Mouse (Mus musculus): ENCODE results near the gene Ank2. TPM values are rescaled to one million over a fixed set of nuclear protein-coding genes. Genes with fewer than 3 reads are reported as not detected.

Ank2 gene
- polyA plus RNA-seq, 1 experiment from 2014 or later, result 5.1 TPM

DNA sequence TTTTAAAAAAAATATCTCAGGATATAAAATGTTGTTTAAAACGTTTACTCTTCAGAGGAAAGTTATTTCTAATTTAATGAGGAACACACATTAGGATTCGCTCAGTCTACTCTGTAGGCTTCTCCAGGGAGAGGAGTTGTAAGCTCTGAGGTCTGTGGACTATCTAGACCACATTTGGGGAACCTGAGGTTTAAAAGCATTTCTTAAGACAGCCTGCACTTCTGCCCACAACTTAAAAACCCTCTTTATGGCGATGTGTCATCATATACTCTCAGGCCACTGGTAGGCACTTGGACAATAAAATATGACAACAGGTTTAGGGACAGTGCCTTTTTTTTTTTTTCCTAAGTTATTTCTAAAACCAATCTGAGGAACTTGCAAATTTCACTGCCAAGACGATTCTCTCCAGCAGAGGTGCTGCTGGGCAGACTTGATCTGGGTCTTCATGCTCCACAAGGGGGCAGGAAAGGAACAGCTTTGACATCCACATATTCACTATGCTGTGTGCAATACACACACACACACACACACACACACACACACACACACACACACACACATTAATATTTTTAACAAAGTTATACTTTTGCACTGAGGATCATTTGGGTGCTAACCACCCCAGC is 567.2 kb downstream of the Ank2 start:
- Histone ChIP-seq H3K27me3 (ENCODE audit: insufficient read depth, low read length) (no peaks in the 10 kb centered on the region), H3K36me3 (replicated peaks; ENCODE audit: insufficient read depth, low read length) (0 out of 2 replicates have a peak, but pooled peaks cover 3% of the 10 kb centered on the region), H3K9me3 (ENCODE audit: low read length) (no peaks in the 10 kb centered on the region), H3K4me3 (ENCODE audit: low read depth, low read length) (no peak overlapping the region), H3K27ac (ENCODE audit: low read depth) (no peak overlapping the region), H3K4me2 (ENCODE audit: low read depth, low read length) (no peak overlapping the region), H3K4me1 (ENCODE audit: insufficient read depth) (no peaks in the 10 kb centered on the region), H3K9ac (replicated peaks) (no peak overlapping the region)
- 0 out of 2 replicates have a peak, but pooled peaks have one; percentile 35 for ATAC-seq
- no peak for DNase-seq
- TF ChIP-seq CTCF (IDR thresholded peaks at IDR 0.05; ENCODE audit: low read depth) (peak; percentile 61), EP300 (IDR thresholded peaks at IDR 0.05; ENCODE audit: low read depth) (no peak)
- 43% methylated on average over 4 of the region's 4 CpGs for WGBS (ENCODE audit: insufficient replicate concordance)

DNA sequence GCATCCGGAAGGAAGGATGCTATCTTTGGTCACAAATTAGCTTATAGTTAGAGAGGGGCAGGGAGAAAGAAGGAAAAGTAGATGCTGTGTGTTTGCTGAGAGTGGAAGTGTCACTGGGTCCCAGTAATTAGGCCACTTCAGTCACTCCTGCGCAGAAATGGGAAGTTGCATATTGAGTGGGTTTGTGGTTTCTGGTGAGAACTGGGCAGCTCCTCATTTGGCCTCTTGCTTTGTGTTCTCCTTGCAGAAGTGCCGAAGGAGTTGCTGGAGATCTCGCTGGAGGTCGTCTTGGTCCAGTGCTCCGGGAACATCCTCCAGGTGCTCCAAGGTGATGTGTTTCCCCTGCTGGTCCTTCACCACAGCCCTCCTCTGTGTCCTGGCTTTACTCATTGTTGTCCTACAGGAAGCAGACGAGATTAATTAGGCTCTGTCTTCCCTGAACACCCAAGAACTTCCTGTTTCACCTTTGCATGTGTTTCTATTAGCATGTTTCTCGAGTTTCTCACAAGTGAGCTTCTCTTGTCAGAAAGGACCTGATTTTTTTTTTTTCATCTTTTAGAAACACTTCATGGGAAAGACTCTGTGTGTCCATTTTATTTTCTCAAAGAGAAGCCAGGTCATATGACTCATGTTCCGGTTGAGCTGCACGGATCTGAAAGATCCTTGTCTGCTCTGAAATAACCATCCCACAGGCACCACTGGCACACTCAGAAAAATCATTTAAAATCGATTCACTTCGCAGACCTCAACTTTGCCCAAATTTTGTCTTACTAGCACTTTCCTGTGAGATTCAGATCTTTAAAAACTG is 575.4 kb downstream of the Ank2 start:
- 39% methylated on average over 12 of the region's 12 CpGs for WGBS (ENCODE audit: insufficient replicate concordance)
- peak overlapping the region; percentile 50 for H3K4me2 ChIP-seq (ENCODE audit: low read depth, low read length)
- H3K9ac ChIP-seq (replicated peaks), result no peak overlapping the region
- ATAC-seq, result no peak
- no peaks in the 10 kb centered on the region for H3K27me3 ChIP-seq (ENCODE audit: insufficient read depth, low read length)
- H3K36me3 ChIP-seq (replicated peaks; ENCODE audit: insufficient read depth, low read length), result no peaks in the 10 kb centered on the region; the same call in 1 of the 2 replicates
- no peak overlapping the region for H3K4me3 ChIP-seq (ENCODE audit: low read depth, low read length)
- TF ChIP-seq EP300 (IDR thresholded peaks at IDR 0.05; ENCODE audit: low read depth), result no peak
- TF ChIP-seq CTCF (IDR thresholded peaks at IDR 0.05; ENCODE audit: low read depth), result no peak
- H3K4me1 ChIP-seq (ENCODE audit: insufficient read depth), result no peaks in the 10 kb centered on the region
- H3K9me3 ChIP-seq (ENCODE audit: low read length), result no peaks in the 10 kb centered on the region
- DNase-seq, result no peak
- no peak overlapping the region for H3K27ac ChIP-seq (ENCODE audit: low read depth)

DNA sequence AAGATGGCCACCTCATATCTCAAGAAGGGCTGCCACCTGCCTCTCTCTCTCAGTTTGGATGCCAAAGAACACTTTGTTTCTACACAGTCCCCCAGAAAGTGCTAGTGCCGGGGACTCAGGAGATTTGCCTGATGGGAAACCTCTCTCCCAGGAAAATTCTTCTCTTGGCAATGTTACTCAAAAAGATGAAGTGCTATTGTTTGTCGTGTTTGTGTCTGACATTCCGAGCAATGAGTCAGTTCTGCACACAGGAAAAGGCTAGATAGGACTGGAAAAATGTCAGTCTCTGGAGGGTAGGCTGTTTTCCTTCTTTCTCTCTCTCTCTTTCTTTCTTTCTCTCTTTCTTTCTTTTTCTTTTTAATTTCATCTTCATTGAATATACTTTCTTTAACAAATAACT is 577.2 kb downstream of the Ank2 start:
- no peak overlapping the region for H3K4me2 ChIP-seq (ENCODE audit: low read depth, low read length)
- no peaks in the 10 kb centered on the region for H3K27me3 ChIP-seq (ENCODE audit: insufficient read depth, low read length)
- no peaks in the 10 kb centered on the region; the same call in 1 of the 2 replicates for H3K36me3 ChIP-seq (replicated peaks; ENCODE audit: insufficient read depth, low read length)
- H3K4me3 ChIP-seq (ENCODE audit: low read depth, low read length), result no peak overlapping the region
- TF ChIP-seq CTCF (IDR thresholded peaks at IDR 0.05; ENCODE audit: low read depth), result no peak
- TF ChIP-seq EP300 (IDR thresholded peaks at IDR 0.05; ENCODE audit: low read depth), result no peak
- H3K4me1 ChIP-seq (ENCODE audit: insufficient read depth), result no peaks in the 10 kb centered on the region
- ATAC-seq (no peak), DNase-seq (no peak)
- H3K9me3 ChIP-seq (ENCODE audit: low read length), result no peaks in the 10 kb centered on the region
- WGBS (ENCODE audit: insufficient replicate concordance), result 64% methylated on average over 3 of the region's 3 CpGs
- no peak overlapping the region for H3K27ac ChIP-seq (ENCODE audit: low read depth)
- H3K9ac ChIP-seq (replicated peaks), result no peak overlapping the region

DNA sequence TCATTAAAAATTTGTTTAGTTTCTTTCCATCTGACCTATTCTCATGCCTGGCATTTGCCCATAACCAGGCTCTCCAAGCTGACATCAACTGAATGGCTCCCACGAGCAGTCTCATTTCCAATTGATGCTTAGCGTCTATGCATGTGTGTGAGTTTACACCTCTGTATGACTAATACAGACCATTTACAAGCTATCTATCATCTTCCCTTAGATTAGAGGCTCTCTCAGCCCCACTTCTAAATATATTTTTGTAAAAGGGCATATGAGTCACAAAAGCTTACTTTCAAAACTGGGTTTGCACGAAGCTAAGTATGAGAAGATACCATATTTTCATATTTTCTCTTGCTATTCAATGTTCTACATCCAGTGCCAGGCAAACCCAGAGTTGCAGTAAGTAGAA is 578.9 kb downstream of the Ank2 start:
- no peak overlapping the region for H3K4me3 ChIP-seq (ENCODE audit: low read depth, low read length)
- no peak overlapping the region for H3K4me2 ChIP-seq (ENCODE audit: low read depth, low read length)
- H3K27me3 ChIP-seq (ENCODE audit: insufficient read depth, low read length), result no peaks in the 10 kb centered on the region
- H3K36me3 ChIP-seq (replicated peaks; ENCODE audit: insufficient read depth, low read length), result no peaks in the 10 kb centered on the region; the same call in 1 of the 2 replicates
- WGBS (ENCODE audit: insufficient replicate concordance), result 69% methylated on average over 3 of the region's 3 CpGs
- ATAC-seq (no peak), DNase-seq (no peak)
- H3K4me1 ChIP-seq (ENCODE audit: insufficient read depth), result no peaks in the 10 kb centered on the region
- no peak for TF ChIP-seq CTCF (IDR thresholded peaks at IDR 0.05; ENCODE audit: low read depth)
- TF ChIP-seq EP300 (IDR thresholded peaks at IDR 0.05; ENCODE audit: low read depth), result no peak
- no peak overlapping the region for H3K9ac ChIP-seq (replicated peaks)
- no peak overlapping the region for H3K27ac ChIP-seq (ENCODE audit: low read depth)
- H3K9me3 ChIP-seq (ENCODE audit: low read length), result no peaks in the 10 kb centered on the region

DNA sequence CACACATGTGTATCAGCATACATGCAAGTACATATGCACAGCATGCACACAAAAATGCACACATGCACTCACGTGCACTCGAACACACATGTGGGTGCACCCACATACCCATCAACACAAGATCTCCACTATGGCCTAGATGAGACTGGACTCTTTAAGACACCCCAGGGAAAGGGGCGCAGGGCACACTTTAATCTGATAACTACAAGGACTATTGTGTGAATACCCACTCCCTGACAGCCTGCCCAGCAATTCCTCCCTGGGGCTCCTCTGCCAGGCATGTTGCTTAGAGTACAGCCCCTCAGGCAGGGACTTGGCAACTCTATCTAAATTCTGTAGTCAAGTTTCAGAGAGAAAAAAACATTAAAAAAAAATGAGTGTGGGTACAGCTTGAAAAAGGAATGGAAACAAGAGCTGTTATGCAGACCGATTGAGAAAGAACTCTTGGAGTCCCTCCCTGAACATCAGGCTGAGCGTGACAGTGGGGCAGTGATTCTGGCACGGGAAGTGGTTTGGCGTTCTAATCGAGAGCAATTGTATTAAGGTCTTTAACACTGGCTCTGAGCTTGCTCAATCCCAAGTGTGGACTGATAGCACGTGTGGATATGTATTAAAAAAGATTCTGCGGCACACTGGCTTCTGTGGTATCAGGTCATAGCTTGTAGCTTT is 580.2 kb downstream of the Ank2 start:
- Histone ChIP-seq H3K4me1 (ENCODE audit: insufficient read depth) (no peaks in the 10 kb centered on the region), H3K36me3 (replicated peaks; ENCODE audit: insufficient read depth, low read length) (no peaks in the 10 kb centered on the region; the same call in 1 of the 2 replicates), H3K9me3 (ENCODE audit: low read length) (no peaks in the 10 kb centered on the region), H3K4me3 (ENCODE audit: low read depth, low read length) (no peak overlapping the region), H3K4me2 (ENCODE audit: low read depth, low read length) (no peak overlapping the region), H3K27me3 (ENCODE audit: insufficient read depth, low read length) (no peaks in the 10 kb centered on the region), H3K9ac (replicated peaks) (no peak overlapping the region), H3K27ac (ENCODE audit: low read depth) (no peak overlapping the region)
- ATAC-seq (no peak), DNase-seq (no peak)
- TF ChIP-seq EP300 (IDR thresholded peaks at IDR 0.05; ENCODE audit: low read depth) (no peak), CTCF (IDR thresholded peaks at IDR 0.05; ENCODE audit: low read depth) (no peak)
- WGBS (ENCODE audit: insufficient replicate concordance), result 75% methylated on average over 10 of the region's 10 CpGs

DNA sequence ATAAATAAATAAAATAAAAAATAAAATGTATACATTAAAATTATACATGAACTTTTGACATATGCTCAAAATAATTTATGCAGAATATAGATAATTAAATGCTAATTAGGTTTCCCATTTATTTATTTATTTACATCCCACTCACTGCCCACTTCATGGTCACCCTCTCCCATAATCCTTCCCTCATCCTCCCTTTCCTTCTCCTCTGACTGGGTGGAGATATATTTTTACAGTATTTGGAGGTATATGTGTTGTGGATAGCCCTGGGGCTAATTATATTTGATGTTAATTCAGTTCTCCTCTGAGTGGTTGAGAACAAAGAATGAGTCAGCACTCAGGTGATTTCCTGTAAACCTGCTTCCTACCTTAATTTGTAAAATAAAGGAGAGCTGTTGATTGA is 582.8 kb downstream of the Ank2 start:
- H3K27ac ChIP-seq (ENCODE audit: low read depth), result no peak overlapping the region
- no peaks in the 10 kb centered on the region for H3K27me3 ChIP-seq (ENCODE audit: insufficient read depth, low read length)
- DNase-seq, result no peak
- no peak overlapping the region for H3K9ac ChIP-seq (replicated peaks)
- no peaks in the 10 kb centered on the region for H3K9me3 ChIP-seq (ENCODE audit: low read length)
- no peak overlapping the region for H3K4me2 ChIP-seq (ENCODE audit: low read depth, low read length)
- TF ChIP-seq EP300 (IDR thresholded peaks at IDR 0.05; ENCODE audit: low read depth) (no peak), CTCF (IDR thresholded peaks at IDR 0.05; ENCODE audit: low read depth) (no peak)
- no peak overlapping the region for H3K4me3 ChIP-seq (ENCODE audit: low read depth, low read length)
- no peak for ATAC-seq
- H3K36me3 ChIP-seq (replicated peaks; ENCODE audit: insufficient read depth, low read length), result no peaks in the 10 kb centered on the region
- H3K4me1 ChIP-seq (ENCODE audit: insufficient read depth), result no peaks in the 10 kb centered on the region

Data from liver, postnatal 0 days (tissue).